Mouse (Mus musculus) midbrain, embryonic 16.5 days (tissue): ENCODE measurements around the gene Vezt. TPM values are rescaled to one million over a fixed set of nuclear protein-coding genes. Genes with fewer than 3 reads are reported as not detected.

Source experiments
- ATAC-seq: fragments of 200-750 bp; cut with Nextera tagmentation; 2 replicates; pipeline ENCODE4 v1.8.0; 2017; ENCODE audit warnings: moderate TSS enrichment
- H3K27ac ChIP-seq: fragments of 300-500 bp; sonication (generic); 2 replicates; pipeline ENCODE4 v1.5.1; 2014; ENCODE audit warnings: mild to moderate bottlenecking, low read length, mixed read lengths
- H3K27me3 ChIP-seq: fragments of 300-500 bp; sonication (generic); 2 replicates; pipeline ENCODE4 v1.6.1; 2014; ENCODE audit warnings: low read depth, low read length, mixed read lengths; ENCODE audit not compliant: control insufficient read depth, insufficient read depth
- H3K36me3 ChIP-seq: fragments of 300-500 bp; sonication (generic); 2 replicates; pipeline ENCODE4 v1.6.1; 2014; ENCODE audit warnings: mild to moderate bottlenecking, low read length, moderate library complexity, mixed read lengths; ENCODE audit not compliant: control insufficient read depth, insufficient read depth
- H3K4me1 ChIP-seq: fragments of 300-500 bp; sonication (generic); 2 replicates; pipeline ENCODE4 v1.6.1; 2014; ENCODE audit warnings: mild to moderate bottlenecking, low read length, mixed read lengths; ENCODE audit not compliant: control insufficient read depth, insufficient read depth
- H3K4me2 ChIP-seq: fragments of 300-500 bp; sonication (generic); 2 replicates; pipeline ENCODE4 v1.6.1; 2014; ENCODE audit warnings: mild to moderate bottlenecking, low read length, mixed read lengths
- H3K4me3 ChIP-seq: fragments of 300-500 bp; sonication (generic); 2 replicates; pipeline ENCODE4 v1.5.1; 2014; ENCODE audit warnings: low read depth, mild to moderate bottlenecking, low read length, moderate library complexity, mixed read lengths
- H3K9ac ChIP-seq: fragments of 300-500 bp; sonication (generic); 2 replicates; pipeline ENCODE4 v1.6.1; 2014; ENCODE audit warnings: low read depth, low read length, mixed read lengths
- H3K9me3 ChIP-seq: fragments of 300-500 bp; sonication (generic); replicated peaks from 2 replicates; pipeline ENCODE4 v1.6.1; 2014; ENCODE audit warnings: mild to moderate bottlenecking, low read length, mixed read lengths; ENCODE audit not compliant: control insufficient read depth, poor library complexity, severe bottlenecking
- WGBS: fragments of 180-500 bp; shearing (Covaris S2); extraction: QIAGEN DNeasy Blood & Tissue Kit; methylation state at CpG from one replicate; pipeline ENCODE4 v1.1.7; 2014; 5-methylcytosine and 5-hydroxymethylcytosine counted together
- polyA plus RNA-seq: library from polyadenylated mRNA; unstranded; fragments of >200 nt; fragmentation: Nextera tagmentation; extraction: Ambion mirVana; gene quantifications from 2 replicates; pipeline ENCODE4 v1.2.1, GENCODE M21; 2015

The Vezt gene
- polyA plus RNA-seq, 1 experiment from 2014 or later = 59.4 TPM

GRCm38 (mm10) chr10:94008356-94008755 lies 27.3 kb downstream of the Vezt start:
- H3K36me3 ChIP-seq = peaks cover 5% of the 10 kb centered on the region; the same call in 1 of the 2 replicates
- no peak for ATAC-seq
- 95% methylated on average over 2 of the region's 2 CpGs for WGBS

GRCm38 (mm10) chr10:94000223-94000622 lies 35.4 kb downstream of the Vezt start:
- WGBS = 90% methylated on average over 10 of the region's 10 CpGs
- no peaks in the 10 kb centered on the region for H3K27me3 ChIP-seq

More at GRCm38 (mm10) chr10:94008356-94008755, 27.3 kb downstream of the Vezt start:
- Histone ChIP-seq H3K27ac (no peak overlapping the region), H3K9ac (no peak overlapping the region), H3K9me3 (no peaks in the 10 kb centered on the region), H3K4me1 (no peaks in the 10 kb centered on the region), H3K4me2 (no peak overlapping the region), H3K4me3 (no peak overlapping the region), H3K27me3 (no peaks in the 10 kb centered on the region)

GRCm38 (mm10) chr10:93999357-93999756 lies 36.3 kb downstream of the Vezt start:
- Histone ChIP-seq H3K27me3 (no peaks in the 10 kb centered on the region), H3K4me3 (no peak overlapping the region), H3K4me1 (no peaks in the 10 kb centered on the region), H3K9ac (no peak overlapping the region), H3K4me2 (no peak overlapping the region), H3K27ac (no peak overlapping the region), H3K9me3 (no peaks in the 10 kb centered on the region), H3K36me3 (peaks cover 66% of the 10 kb centered on the region)
- WGBS = 100% methylated on average over 1 of the region's 1 CpGs
- no peak for ATAC-seq

More at GRCm38 (mm10) chr10:94000223-94000622, 35.4 kb downstream of the Vezt start:
- H3K4me2 ChIP-seq = no peak overlapping the region
- no peak overlapping the region for H3K27ac ChIP-seq
- no peak overlapping the region for H3K9ac ChIP-seq
- H3K9me3 ChIP-seq = no peaks in the 10 kb centered on the region
- no peaks in the 10 kb centered on the region for H3K4me1 ChIP-seq
- peaks cover 61% of the 10 kb centered on the region for H3K36me3 ChIP-seq
- ATAC-seq = no peak
- H3K4me3 ChIP-seq = no peak overlapping the region

DNA sequence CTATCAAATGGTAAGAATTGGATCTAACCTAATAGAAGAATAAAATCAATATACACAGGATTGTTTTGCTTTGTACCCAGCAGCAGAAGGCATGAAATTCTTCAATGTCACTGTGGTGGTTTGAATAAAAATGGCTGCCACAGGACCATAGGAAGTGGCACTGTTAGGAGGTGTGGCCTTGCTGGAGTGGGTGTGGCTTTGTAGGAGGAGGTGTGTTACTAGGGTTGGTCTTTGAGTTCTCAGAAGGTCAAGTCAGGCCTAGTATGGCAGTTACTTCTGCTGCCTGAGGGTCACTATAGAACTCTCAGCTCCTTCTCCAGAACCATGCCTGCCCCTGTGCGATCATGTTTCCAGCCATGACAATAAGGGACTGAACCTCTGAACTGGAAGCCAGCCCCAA lies 40.5 kb downstream of the Vezt start:
- 100% methylated on average over 1 of the region's 1 CpGs for WGBS
- Histone ChIP-seq H3K27ac (no peak overlapping the region), H3K9me3 (no peaks in the 10 kb centered on the region), H3K4me1 (no peaks in the 10 kb centered on the region), H3K36me3 (peaks cover 55% of the 10 kb centered on the region), H3K27me3 (no peaks in the 10 kb centered on the region), H3K4me2 (no peak overlapping the region), H3K9ac (no peak overlapping the region), H3K4me3 (no peak overlapping the region)
- no peak for ATAC-seq

GRCm38 (mm10) chr10:93994136-93994535 lies 41.5 kb downstream of the Vezt start:
- no peak for ATAC-seq
- no peak overlapping the region for H3K9ac ChIP-seq
- H3K36me3 ChIP-seq = peaks cover 57% of the 10 kb centered on the region
- H3K4me1 ChIP-seq = no peaks in the 10 kb centered on the region
- no peak overlapping the region for H3K4me3 ChIP-seq
- H3K27me3 ChIP-seq = no peaks in the 10 kb centered on the region
- WGBS = 95% methylated on average over 10 of the region's 10 CpGs
- no peaks in the 10 kb centered on the region for H3K9me3 ChIP-seq
- no peak overlapping the region for H3K4me2 ChIP-seq
- no peak overlapping the region for H3K27ac ChIP-seq

DNA sequence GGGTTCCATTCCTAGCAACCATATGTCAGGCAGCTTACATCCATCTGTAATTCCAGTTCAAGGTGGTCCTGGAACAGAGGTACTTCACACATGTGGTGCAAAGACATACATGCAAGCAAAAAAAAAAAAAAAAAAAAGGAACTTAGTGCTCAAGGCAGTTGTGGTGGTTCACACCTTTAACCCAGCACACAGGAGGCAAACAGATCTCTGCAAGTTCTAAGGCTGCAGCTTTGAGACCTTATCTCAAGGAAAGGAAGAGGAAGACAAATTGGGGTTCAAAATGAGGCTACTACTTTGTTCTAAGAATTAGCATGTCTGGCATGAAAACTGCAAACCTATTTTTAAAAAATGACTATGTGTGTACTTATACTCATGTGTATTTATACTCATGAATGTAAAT lies 50.3 kb downstream of the Vezt start:
- peaks cover 37% of the 10 kb centered on the region for H3K36me3 ChIP-seq

DNA sequence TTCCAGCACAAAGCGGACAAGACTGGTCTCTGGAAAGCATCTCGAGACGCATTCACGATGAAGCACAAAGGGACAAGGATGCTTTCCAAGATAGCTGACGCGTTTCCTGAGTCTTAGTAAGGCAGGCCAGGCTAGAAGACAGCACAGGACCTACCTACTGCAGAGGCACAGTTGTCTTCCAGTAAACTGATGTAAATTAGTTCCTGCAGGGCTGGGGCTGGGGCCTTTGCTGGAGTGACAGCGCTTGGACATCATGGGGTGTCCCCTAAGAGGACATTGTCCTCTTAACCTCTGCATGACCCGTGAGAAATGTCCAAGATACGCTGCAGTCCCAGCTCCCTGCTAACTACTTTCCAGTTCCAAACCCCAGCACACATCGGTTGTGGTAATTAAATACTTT lies 66.3 kb downstream of the Vezt start:
- no peaks in the 10 kb centered on the region for H3K4me1 ChIP-seq
- H3K9ac ChIP-seq = no peak overlapping the region
- no peak overlapping the region for H3K4me3 ChIP-seq
- peaks cover 25% of the 10 kb centered on the region for H3K36me3 ChIP-seq
- H3K27me3 ChIP-seq = no peaks in the 10 kb centered on the region
- WGBS = 42% methylated on average over 10 of the region's 10 CpGs
- no peaks in the 10 kb centered on the region for H3K9me3 ChIP-seq
- H3K27ac ChIP-seq = no peak overlapping the region
- H3K4me2 ChIP-seq = no peak overlapping the region
- ATAC-seq = no peak

More for the DNA sequence above, 50.3 kb downstream of the Vezt start:
- no peak overlapping the region for H3K4me3 ChIP-seq
- H3K9me3 ChIP-seq = no peaks in the 10 kb centered on the region
- no peaks in the 10 kb centered on the region for H3K27me3 ChIP-seq
- no peak for ATAC-seq
- H3K4me1 ChIP-seq = no peaks in the 10 kb centered on the region
- H3K4me2 ChIP-seq = no peak overlapping the region
- no peak overlapping the region for H3K27ac ChIP-seq
- H3K9ac ChIP-seq = no peak overlapping the region

DNA sequence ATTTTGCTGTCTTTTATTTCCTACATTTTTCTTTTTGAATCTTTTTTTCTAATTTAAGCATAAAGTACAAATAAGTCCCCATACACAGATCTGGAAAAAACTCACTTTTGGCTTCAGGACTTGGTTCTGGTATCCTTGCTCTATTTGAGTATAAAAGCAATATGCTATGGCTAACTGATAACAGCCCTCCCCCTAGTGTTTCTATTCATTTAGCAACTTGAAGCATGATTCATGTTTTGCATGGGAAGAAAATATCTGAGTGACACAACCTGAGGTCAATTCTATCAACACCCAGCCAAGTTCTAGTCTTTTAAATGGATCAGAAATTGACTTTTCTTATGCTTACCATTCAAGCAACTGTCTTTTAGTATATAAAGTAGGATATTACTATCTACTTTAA lies 68.1 kb downstream of the Vezt start:
- no peak for ATAC-seq
- Histone ChIP-seq H3K9ac (no peak overlapping the region), H3K4me3 (no peak overlapping the region), H3K27ac (no peak overlapping the region), H3K27me3 (no peaks in the 10 kb centered on the region), H3K36me3 (peaks cover 20% of the 10 kb centered on the region), H3K4me1 (no peaks in the 10 kb centered on the region), H3K9me3 (no peaks in the 10 kb centered on the region), H3K4me2 (no peak overlapping the region)

- no peaks in the 10 kb centered on the region for H3K27me3 ChIP-seq
Measured at GRCm38 (mm10) chr10:93954023-93954422, 81.6 kb downstream of the Vezt start.

DNA sequence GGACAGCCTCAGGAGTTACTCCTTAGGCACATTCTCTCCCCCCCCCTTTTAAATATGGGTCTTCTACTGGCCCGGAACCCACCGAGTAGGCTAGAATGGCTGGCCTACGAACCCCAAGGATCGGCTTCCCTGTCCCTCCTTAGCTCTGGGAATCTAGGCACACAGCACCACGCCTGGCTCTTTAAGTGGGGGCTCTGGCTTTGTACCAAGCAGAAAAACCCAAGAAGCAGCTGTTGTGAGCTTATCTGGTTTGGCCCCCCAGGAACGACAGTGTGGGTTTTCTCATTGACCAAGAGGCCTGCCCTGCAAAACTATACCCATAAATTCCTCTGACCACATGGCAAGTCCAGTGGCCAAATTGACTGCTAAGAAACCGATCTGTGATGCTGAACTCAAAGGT lies 82.1 kb downstream of the Vezt start:
- Histone ChIP-seq H3K27ac (no peak overlapping the region), H3K9ac (no peak overlapping the region), H3K4me1 (no peaks in the 10 kb centered on the region), H3K4me2 (no peak overlapping the region), H3K9me3 (no peaks in the 10 kb centered on the region), H3K27me3 (no peaks in the 10 kb centered on the region), H3K36me3 (no peaks in the 10 kb centered on the region), H3K4me3 (no peak overlapping the region)
- 94% methylated on average over 7 of the region's 7 CpGs for WGBS
- no peak for ATAC-seq

More at GRCm38 (mm10) chr10:93954023-93954422, 81.6 kb downstream of the Vezt start:
- no peaks in the 10 kb centered on the region for H3K4me1 ChIP-seq
- H3K27ac ChIP-seq = no peak overlapping the region
- ATAC-seq = no peak
- no peak overlapping the region for H3K9ac ChIP-seq
- H3K4me2 ChIP-seq = no peak overlapping the region
- 87% methylated on average over 3 of the region's 3 CpGs for WGBS
- no peak overlapping the region for H3K4me3 ChIP-seq
- no peaks in the 10 kb centered on the region for H3K36me3 ChIP-seq
- no peaks in the 10 kb centered on the region for H3K9me3 ChIP-seq
